Mouse (Mus musculus): Measurements from ENCODE around the gene Cfap100.
A peak's percentile ranks its signal among the peaks of the same experiment; 100 is the strongest.

The Cfap100 gene

DNA sequence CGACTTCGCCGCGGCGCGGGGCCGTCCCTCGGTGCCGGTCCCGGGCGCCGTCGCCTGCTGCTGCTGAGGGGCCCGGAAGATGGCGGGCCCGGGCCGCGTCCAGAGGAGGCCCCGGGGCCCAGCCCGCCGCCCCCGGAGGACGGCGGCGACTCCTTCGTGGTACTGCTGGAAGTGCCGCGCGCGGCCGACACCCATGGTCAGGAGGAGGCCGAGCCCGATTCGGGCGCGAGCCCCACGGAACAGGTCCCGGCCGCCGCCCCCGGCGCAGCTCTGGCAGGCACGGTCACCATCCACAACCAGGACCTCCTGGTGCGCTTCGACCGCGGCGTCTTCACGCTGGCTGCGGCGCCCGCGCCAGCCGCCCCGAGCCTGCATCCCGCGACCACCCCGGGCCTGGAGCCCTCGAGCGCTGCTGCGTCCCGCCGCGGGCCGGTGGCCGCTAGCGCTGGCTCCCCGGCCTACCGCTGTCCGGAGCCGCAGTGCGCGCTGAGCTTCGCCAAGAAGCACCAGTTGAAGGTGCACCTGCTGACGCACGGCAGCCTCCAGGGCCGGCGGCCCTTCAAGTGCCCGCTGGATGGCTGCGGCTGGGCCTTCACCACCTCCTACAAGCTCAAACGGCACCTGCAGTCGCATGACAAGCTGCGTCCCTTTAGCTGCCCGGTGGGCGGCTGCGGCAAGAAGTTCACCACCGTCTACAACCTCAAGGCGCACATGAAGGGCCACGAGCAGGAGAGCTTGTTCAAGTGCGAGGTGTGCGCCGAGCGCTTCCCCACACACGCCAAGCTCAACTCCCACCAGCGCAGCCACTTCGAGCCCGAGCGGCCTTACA lies 58.7 kb downstream of the Cfap100 start:
- peak; percentile 23 to 32 for DNase-seq

DNA sequence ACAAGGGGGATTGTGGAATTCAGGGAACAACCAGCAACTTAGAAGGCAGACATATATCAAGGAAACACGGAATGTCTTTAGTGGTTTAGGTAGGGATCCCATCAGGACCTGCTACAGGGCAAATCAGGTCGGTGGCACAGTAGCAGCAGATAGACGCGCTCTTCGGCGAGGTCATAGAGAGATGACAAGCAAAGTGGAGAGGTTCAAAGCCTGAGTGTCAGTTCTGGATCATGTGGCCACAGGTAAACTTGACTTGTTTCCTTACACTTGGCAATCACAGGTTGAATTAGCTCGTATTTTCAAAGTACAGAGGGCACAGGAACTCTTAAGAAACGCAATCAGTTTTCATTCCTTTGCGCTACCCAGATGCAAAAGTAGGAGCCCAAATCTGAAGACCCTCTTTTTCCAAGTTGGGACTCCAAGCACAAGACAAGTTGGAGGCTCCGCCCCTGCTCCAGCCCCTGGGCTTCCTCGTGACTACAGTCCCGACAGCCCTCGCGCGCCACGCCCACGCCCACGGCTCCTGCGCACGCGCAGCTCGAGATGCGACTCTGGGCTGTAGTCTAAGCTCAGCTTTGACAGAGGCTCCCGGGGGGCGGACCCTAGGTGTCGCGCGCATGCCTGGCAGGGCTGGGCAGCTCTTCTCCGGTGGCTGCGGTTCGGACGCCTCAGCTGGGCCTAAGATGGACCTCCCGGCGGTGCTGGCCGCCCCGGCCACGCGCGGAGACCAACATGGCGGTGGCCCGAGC lies 59.4 kb downstream of the Cfap100 start, which contains the start of gene Zxdc:
Zxdc (plus strand) TSS at position 517 of the 749 bp plus-strand sequence.
- DNase-seq = peak; percentile 98 to 99

DNA sequence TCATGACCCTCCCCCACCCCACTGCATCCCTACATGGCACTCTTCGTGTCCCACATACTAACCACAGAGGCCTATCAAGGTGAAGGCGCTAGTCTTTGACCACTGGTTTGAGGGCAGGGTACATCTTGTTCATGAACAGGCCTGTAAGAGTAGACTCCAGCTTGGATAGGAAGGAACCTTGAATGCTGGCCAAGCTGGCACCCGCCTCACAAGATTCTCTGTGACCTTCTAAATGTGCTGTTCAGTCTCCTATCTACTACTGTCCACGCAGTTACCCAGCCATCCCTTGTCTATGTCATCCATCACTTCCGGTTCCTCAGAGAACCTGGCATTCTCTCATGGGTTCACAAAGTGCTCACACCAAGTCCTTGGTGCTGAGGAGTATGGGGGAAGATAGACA lies 65.3 kb downstream of the Cfap100 start:
- DNase-seq = no peak

DNA sequence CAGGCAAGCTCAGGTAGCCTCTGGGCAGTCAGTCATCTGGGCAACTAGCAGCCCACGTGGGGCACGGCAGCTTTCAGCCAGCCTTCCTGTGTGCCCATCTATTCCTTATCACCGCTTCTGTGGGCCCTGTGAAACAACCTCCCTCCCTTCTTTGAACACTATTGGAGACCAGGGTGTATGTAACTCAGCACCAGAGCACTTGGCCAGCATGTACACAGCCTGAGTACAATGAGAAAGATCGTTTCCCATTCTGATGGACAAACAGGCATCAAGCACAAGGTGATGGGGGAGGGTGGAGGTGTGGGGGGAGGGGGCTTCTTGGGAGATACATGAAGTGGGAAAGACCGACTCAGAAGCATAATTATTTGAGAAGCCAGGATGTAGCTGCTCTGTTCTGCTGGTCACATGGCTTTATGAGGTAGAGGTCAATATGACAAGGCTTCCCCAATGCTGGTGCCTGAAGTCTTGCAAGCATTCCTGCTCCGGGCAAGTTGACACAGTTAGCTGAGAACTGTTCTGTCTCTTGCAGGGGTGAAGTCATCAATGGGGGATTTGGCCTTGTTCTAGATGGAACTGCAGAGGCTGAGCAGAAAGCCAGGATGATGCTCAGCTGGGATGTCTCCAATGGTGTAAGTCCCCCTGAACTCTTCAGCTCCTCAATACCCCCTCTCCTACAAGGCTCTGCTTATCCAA lies 67.5 kb downstream of the Cfap100 start:
- no peak for DNase-seq

DNA sequence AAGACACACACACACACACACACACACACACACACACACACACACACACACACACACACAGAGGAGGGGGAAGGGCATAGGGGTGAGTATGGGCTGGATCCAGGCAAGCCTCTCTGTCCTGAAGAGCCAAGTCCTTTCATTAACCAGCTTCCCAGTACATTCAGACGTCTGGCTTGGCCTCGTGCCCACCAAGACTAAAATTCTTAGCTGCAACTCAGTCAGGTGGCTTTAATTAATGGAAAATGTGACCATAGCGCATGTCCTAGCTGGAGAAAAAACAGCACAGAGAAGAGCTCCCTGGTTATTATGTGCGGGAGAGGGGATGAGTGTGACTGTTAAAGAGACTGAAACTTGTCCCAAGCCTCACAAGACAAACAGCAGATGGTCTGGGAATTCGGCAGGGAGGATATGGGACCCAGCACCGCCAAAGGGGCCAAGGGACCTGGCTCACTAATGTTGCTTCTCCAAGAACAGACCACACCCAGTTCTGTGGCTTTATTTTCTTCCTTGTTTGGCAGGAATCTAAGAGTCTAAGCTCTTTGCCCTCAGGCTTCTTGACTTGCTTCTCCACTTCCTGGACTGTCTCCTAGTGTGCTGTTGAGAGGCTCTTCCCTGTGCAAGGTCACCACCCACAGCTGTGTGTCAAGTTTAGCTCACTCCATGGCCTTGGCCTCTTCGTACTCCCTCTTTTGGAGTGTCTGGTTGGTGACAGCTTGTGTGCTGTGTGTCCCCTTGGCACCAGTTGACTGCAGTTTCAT lies 68.4 kb downstream of the Cfap100 start:
- DNase-seq = no peak

DNA sequence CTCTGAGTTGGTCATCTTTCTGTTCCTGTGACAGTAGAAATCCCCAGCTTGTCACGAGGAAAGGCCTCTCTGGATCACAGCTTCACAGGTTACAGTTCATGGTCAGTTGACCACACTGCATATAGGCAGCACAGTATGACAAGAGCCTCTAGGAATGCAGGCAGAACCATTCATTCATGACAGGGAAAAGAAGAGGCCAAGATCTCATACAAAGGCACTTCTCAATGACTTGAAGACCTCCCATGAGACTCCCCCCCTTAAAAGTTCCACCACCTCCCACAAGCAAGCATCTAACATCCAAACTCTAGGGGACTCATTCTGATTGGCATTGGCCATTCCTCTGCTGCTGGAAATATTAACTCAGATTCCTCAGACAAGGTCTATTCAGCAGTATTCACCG lies 69.2 kb downstream of the Cfap100 start:
- DNase-seq = no peak

DNA sequence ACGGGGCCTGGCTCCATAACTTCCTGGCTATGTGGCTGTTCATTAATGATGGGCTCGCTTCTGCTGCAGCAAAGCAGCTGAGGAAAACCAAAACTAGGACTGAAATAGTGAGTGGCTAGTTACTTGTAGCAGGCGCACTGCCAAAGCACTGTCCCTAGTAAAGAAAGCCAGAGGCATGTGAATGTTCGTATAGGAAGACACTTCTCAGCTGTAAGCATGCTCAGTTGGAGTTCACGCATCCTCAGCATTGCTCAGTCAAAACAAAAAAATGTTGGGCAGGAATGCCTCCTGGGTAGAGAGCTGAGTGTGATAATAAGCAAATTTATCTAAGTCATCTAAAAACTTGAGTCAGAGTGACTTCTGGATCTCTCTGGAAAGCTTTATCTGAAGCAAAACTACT lies 70.5 kb downstream of the Cfap100 start:
- no peak for DNase-seq

Measured in thymus, adult 18-20 months (tissue).